Mouse (Mus musculus) forebrain, embryonic 16.5 days (tissue): ENCODE results near the gene Id3. TPM values are rescaled to one million over a fixed set of nuclear protein-coding genes. Genes with fewer than 3 reads are reported as not detected.
A peak's percentile ranks its signal among the peaks of the same experiment; 100 is the strongest.

Experiments used
- ATAC-seq: fragments of 200-750 bp; cut with Nextera tagmentation; 2 replicates; pipeline ENCODE4 v1.8.0; 2017; ENCODE audit warnings: mild to moderate bottlenecking, moderate library complexity
- H3K27ac ChIP-seq: fragments of 300-500 bp; sonication (generic); 2 replicates; pipeline ENCODE4 v1.5.1; 2014; ENCODE audit warnings: low read length, control low read depth
- H3K27me3 ChIP-seq: fragments of 300-500 bp; sonication (generic); replicated peaks from 2 replicates; pipeline ENCODE4 v1.6.1; 2014; ENCODE audit warnings: low read length; ENCODE audit not compliant: control insufficient read depth, insufficient read depth
- H3K36me3 ChIP-seq: fragments of 300-500 bp; sonication (generic); 2 replicates; pipeline ENCODE4 v1.6.1; 2014; ENCODE audit not compliant: control insufficient read depth, insufficient read depth
- H3K4me1 ChIP-seq: fragments of 300-500 bp; sonication (generic); replicated peaks from 2 replicates; pipeline ENCODE4 v1.6.1; 2014; ENCODE audit warnings: low read length; ENCODE audit not compliant: control insufficient read depth, insufficient read depth
- H3K4me2 ChIP-seq: fragments of 300-500 bp; sonication (generic); 2 replicates; pipeline ENCODE4 v1.6.1; 2014; ENCODE audit warnings: mild to moderate bottlenecking, low read length, control low read depth
- H3K4me3 ChIP-seq: fragments of 300-500 bp; sonication (generic); replicated peaks from 2 replicates; pipeline ENCODE4 v1.5.1; 2014; ENCODE audit warnings: mild to moderate bottlenecking, low read length, control low read depth
- H3K9ac ChIP-seq: fragments of 300-500 bp; sonication (generic); replicated peaks from 2 replicates; pipeline ENCODE4 v1.6.1; 2014; ENCODE audit warnings: low read depth, low read length, control low read depth
- H3K9me3 ChIP-seq: fragments of 300-500 bp; sonication (generic); 2 replicates; pipeline ENCODE4 v1.6.1; 2016; ENCODE audit warnings: low read length; ENCODE audit not compliant: control insufficient read depth
- WGBS: fragments of 180-500 bp; shearing (Covaris S2); extraction: QIAGEN DNeasy Blood & Tissue Kit; methylation state at CpG from one replicate; pipeline ENCODE4 v1.1.7; 2014; 5-methylcytosine and 5-hydroxymethylcytosine counted together
- polyA plus RNA-seq: library from polyadenylated mRNA; unstranded; fragments of >200 nt; fragmentation: Nextera tagmentation; extraction: Ambion mirVana; gene quantifications from 2 replicates; pipeline ENCODE4 v1.2.1, GENCODE M21; 2015

Gene Id3
- polyA plus RNA-seq, 1 experiment from 2014 or later: 85.1 TPM

DNA sequence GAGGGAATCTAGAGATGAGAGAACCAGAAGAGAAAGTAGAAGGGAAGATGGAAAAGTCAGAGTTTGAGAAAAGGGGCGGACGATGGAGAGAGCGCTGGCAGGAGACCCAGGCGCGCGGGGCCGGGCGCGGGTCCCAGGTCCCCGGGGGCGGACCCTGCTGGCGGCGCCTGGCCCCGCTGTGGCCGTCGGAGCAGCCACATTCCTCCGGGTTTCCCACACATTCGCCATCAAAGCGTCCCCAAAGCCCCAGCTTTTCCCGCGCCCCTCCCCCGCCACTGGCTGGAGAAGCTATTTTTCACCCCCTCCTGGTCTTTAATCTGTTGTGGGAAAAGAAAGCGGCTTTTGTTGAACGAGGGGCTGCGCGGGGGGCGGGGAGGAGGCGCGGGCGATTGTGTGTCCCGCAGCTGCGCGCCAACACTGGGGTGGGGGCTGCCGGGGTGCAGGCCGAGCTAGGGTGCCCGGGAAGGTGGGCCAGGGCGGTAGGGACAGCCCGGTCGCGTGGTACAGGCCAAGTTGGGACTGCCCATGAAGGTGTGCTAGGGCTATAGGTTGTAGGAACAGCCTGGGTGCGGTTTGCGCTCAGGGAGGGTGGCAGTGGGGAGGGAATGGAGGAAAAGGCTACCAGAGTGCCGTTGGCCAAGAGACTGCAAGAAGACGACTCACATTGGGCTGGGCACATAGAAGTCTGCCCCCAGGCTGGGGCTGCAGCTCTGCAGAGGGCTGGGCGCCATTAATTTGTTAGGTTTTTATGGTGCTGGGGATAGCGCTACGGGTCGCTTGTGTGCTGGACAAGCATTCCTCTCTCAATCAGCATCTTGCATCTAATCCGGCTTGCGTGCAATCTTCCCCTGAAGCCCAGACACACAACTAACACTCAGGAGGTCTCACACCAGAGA, 8.1 kb upstream of the Id3 start:
- WGBS: 2% methylated on average over 47 of the region's 50 CpGs
- no peaks in the 10 kb centered on the region for H3K36me3 ChIP-seq
- no peaks in the 10 kb centered on the region for H3K9me3 ChIP-seq
- ATAC-seq: peak; percentile 81
- H3K4me2 ChIP-seq: peak overlapping the region; percentile 79
- peak overlapping the region; percentile 74 for H3K9ac ChIP-seq
- peak overlapping the region; percentile 48 for H3K4me3 ChIP-seq
- H3K27me3 ChIP-seq: no peaks in the 10 kb centered on the region
- H3K4me1 ChIP-seq: peaks cover 32% of the 10 kb centered on the region
- H3K27ac ChIP-seq: peak overlapping the region; percentile 90

DNA sequence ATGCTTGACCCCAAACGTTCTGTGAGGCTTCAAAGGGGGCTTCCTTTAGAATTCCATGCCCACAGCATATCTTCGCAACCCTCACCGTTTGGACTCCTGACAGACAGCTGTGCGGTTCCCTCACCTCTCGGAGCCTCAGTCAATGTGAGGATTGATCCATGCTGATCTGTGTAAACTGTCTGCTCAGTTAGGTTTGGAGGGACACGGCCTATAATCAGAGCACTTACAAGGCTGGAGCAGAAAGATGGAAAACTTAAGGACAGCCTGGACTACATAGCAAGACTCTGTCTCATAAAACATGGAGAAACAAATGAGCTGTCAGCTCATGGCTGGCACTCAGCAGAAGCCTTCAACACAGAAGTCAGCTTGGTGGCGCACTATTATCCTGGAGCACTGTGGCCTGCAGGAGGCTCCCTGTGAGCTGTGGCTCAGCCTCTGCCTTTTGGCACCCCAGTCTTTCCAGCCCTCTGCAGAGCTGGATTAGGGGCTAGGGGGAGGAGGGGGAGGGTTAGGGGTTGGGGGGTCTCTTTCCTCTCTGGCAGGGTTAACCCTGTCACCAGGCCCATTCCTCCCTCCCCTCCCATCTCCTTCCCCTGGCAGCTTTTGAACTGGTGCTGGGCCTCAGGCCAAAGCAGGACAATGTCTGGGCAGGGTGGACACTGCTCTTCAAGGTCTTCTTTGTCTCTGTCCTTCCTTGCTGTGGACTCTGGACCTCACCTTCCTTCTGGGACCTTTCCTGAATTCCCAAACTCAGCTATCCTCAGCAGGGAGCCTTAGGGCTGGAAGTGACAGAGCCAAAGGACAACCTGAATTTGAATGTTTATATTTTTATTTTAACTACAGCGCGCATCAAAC, 7.2 kb upstream of the Id3 start:
- no peaks in the 10 kb centered on the region for H3K27me3 ChIP-seq
- peak overlapping the region; percentile 48 for H3K4me3 ChIP-seq
- H3K9me3 ChIP-seq: no peaks in the 10 kb centered on the region
- H3K27ac ChIP-seq: peak overlapping the region; percentile 90
- H3K9ac ChIP-seq: peak overlapping the region; percentile 74
- WGBS: 26% methylated on average over 9 of the region's 9 CpGs
- H3K36me3 ChIP-seq: no peaks in the 10 kb centered on the region
- ATAC-seq: peak; percentile 19; the same call in 1 of the 2 replicates
- peaks cover 35% of the 10 kb centered on the region for H3K4me1 ChIP-seq
- H3K4me2 ChIP-seq: peak overlapping the region; percentile 79

DNA sequence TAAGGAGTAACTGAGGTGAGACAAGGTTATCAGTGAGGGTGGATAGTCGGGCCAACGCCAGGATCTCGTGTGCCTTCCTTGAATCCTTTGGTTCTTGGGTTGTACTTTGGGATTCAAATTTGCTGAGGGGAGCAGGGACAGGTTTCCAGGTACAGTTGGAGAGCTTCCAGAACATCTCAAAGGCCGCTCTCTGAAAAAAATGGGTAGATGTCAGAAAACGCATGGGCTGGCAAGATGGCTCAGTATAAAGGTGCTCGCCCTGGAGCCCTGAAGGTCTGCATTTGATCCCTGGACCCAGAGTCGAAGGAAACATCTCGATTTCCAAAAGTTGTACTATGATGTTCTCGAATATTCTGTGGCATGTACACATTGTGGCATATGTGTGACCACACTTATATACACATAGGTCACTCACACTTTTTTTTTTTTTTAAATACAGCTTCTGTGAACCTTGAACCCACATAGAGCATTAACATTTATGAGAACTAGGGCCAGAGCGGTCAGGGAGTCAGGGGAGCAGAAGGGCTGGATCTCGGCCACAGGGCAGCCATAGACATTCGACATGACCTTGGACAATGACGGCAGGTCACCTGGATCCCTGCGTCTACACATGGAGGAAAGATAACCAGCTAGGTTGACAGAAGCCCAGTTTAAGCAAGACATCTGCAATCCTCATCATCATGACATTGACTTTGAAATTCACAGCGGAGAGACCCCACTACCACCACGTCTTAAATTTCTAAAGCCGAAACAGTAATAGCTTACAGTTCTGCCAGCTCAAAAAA, 3.8 kb upstream of the Id3 start:
- H3K4me1 ChIP-seq: peaks cover 48% of the 10 kb centered on the region
- no peak overlapping the region; the same call in 1 of the 2 replicates for H3K4me2 ChIP-seq
- H3K36me3 ChIP-seq: no peaks in the 10 kb centered on the region
- H3K4me3 ChIP-seq: no peak overlapping the region
- no peak overlapping the region for H3K9ac ChIP-seq
- WGBS: 59% methylated on average over 17 of the region's 17 CpGs
- no peaks in the 10 kb centered on the region for H3K9me3 ChIP-seq
- no peak for ATAC-seq
- peaks cover 7% of the 10 kb centered on the region; the same call in 1 of the 2 replicates for H3K27me3 ChIP-seq
- H3K27ac ChIP-seq: peak overlapping the region; percentile 21; the same call in 1 of the 2 replicates

DNA sequence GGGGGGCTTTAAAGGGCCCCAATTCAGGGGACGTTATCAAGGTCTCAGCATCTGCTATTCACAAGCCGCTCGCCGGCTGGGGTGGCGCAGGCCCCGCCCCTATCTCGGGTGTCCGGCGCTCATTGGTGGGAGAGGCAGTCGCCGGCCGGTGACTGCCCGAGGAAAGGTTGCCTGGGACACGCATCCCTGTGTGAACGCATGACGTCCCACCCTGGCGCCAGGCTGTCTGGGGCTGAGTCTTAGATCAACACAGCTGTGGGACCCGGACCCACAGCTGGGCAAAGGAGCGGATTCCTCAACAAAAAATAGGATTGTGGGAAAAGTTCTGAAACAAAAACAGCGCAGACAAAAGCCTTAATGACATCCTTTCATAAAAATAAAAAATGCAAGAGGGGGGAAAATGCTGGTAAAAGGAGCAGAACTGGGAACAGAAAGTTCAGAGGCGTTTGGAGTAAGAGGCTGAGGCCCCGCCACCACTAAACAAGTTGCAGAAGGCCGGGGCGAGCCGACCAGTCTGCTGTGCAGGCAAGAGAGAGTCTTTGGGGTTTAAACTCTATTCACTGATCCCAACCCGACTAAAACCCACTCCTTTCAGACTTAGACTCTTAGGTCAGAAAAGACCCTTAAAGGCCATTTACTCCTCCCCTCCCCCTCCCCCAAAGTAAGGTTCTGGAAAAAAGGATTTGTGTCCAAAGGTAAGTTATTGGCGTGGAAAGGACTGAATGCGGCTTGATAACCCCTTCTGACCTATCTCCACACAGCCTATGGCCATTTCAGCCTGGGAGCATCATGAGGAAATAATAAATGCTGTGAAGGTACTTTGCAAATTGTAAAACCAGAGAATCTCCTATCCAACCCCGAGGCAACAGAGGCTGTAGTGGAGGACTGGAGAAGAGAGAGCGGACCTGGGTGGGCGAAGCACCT, 2.7 kb upstream of the Id3 start:
- ATAC-seq: peak; percentile 80
- Histone ChIP-seq H3K27ac (peak overlapping the region; percentile 62), H3K27me3 (peaks cover 11% of the 10 kb centered on the region), H3K4me3 (peak overlapping the region; percentile 32), H3K36me3 (no peaks in the 10 kb centered on the region), H3K9me3 (no peaks in the 10 kb centered on the region), H3K4me2 (peak overlapping the region; percentile 59), H3K9ac (no peak overlapping the region), H3K4me1 (peaks cover 47% of the 10 kb centered on the region)
- WGBS: 8% methylated on average over 31 of the region's 31 CpGs

DNA sequence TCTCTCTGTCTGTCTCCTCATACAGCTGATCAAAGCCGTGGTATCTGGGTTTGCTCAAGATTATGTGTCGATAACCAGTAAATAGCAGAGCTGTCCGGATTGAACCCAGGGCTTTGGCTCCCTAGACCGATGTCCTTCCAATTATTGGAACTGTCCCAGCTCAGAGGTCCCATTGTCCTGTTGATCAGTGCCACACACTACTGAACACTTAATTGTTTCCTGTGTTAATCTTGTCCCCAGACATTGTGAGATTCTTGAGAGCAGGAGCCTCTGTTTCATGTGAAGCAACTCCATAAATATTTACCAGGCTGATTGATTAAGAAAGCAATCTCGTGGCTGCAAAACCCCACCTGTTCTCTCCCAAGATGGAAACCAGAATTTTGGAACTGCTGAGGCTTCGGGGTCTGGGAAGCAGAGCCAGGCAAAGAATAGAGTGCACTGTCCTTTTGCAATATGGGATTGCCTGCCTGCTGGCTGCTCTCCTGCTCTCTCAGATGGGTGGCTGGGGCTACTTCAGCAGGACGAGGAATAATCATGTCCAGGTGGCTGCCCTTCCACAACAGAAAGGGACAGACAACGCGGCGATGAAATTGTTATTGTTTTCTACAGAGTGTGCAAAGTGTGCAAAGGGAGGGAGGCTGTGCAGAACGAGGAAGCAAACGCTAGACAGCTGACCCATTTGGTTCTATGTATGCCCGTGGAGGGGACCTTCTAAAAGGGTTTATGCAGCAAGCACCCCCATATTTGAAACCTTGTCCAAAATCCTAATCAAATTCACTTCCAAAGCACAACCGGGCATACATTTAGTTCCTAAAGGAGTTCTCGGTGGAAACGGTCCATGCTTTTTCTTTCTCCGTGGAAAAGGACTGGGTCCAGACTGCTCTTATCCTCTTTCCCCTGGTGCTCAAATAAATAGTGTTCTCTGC, 767 bp upstream of the Id3 start:
- peaks cover 25% of the 10 kb centered on the region for H3K27me3 ChIP-seq
- 16% methylated on average over 17 of the region's 17 CpGs for WGBS
- no peaks in the 10 kb centered on the region for H3K9me3 ChIP-seq
- peak overlapping the region; percentile 45 for H3K27ac ChIP-seq
- ATAC-seq: no peak
- H3K4me2 ChIP-seq: peak overlapping the region; percentile 77
- H3K4me3 ChIP-seq: no peak overlapping the region
- no peaks in the 10 kb centered on the region for H3K36me3 ChIP-seq
- H3K9ac ChIP-seq: 0 out of 2 replicates have a peak overlapping the region, but pooled peaks have one; percentile 5
- peaks cover 43% of the 10 kb centered on the region for H3K4me1 ChIP-seq

DNA sequence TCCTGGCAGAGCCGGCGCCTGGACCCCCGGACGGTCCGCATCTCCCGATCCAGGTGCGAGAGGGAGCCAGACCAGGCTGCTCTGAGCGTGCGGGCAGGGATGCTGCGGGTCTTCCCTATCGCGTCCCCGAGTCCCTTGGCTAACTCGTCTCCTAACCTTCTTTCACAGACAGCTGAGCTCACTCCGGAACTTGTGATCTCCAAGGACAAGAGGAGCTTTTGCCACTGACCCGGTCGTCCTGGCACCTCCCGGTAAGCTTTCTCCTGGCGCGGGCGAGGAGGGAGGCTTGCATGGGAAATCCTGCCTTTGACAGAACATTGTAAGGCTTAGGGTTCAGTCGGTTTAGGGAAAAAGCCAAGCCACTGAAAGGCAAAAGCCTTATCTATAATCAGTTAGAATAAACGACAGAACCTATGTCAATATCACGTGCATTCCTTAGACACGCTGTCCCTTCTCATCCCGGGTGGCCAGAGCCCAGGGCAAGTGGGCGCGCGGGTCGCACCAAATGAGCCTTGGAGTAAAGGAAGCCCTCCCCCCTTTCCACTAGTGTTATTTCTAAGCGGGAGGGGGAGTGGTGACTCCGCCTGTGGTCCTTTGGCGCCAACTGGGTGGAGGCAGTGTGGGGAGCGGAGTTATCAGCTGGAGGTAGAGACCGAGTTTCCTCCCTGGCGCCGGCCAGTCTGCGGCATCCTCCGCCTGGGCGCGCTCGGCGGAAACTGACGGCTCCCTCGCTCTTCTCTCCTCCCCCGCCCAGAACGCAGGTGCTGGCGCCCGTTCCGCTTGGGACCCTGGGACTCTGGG, 1.0 kb downstream of the Id3 start:
- 0% methylated on average over 49 of the region's 50 CpGs for whole genome bisulfite sequencing
- H3K27me3 ChIP-seq: peaks cover 25% of the 10 kb centered on the region
- peaks cover 53% of the 10 kb centered on the region for H3K4me1 ChIP-seq

DNA sequence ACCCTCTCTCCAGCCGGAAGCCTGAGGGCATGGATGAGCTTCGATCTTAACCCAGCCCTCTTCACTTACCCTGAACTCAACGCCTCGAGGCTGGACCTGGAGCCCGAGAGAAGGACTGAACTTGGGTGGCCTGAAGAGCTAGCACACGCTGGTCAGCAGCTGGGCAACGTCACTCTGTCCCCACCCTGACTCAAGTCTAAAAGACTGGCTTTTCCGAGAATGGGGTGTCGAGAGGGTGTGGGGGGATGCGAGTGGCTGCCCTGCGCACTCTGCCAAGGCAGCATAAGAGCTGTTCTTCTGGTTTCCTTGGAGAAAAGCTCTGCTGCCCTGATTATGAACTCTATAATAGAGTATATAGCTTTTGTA, 1.6 kb downstream of the Id3 start:
- H3K4me3 ChIP-seq: peak overlapping the region; percentile 44
- H3K4me1 ChIP-seq: peaks cover 50% of the 10 kb centered on the region
- no peaks in the 10 kb centered on the region for H3K36me3 ChIP-seq
- H3K27ac ChIP-seq: no peak overlapping the region; the same call in 1 of the 2 replicates
- H3K9me3 ChIP-seq: no peaks in the 10 kb centered on the region
- 3% methylated on average over 11 of the region's 11 CpGs for WGBS
- H3K4me2 ChIP-seq: peak overlapping the region; percentile 77
- peak overlapping the region; percentile 55 for H3K9ac ChIP-seq
- peaks cover 25% of the 10 kb centered on the region for H3K27me3 ChIP-seq
- ATAC-seq: no peak

More for the DNA sequence above, 1.0 kb downstream of the Id3 start:
- ATAC-seq: 0 out of 2 replicates have a peak, but pooled peaks have one; percentile 1
- Histone ChIP-seq H3K36me3 (no peaks in the 10 kb centered on the region), H3K9ac (peak overlapping the region; percentile 55), H3K27ac (peak overlapping the region; percentile 12; the same call in 1 of the 2 replicates), H3K4me3 (peak overlapping the region; percentile 44), H3K4me2 (peak overlapping the region; percentile 77), H3K9me3 (no peaks in the 10 kb centered on the region)
